Mouse (Mus musculus) leukemia stem cell, adult 10-12 weeks (primary cell): ENCODE measurements around the gene Kcnv2. TPM values are rescaled to one million over a fixed set of nuclear protein-coding genes. Genes with fewer than 3 reads are reported as not detected.

Source experiments
- polyA plus RNA-seq: library from polyadenylated mRNA; stranded (reverse); fragments of >175 nt; gene quantifications from 2 replicates; pipeline ENCODE4 v1.2.3, GENCODE M21; 2012; ENCODE audit warnings: low replicate concordance

Kcnv2 gene
- not detected in 2 replicates for polyA plus RNA-seq

DNA sequence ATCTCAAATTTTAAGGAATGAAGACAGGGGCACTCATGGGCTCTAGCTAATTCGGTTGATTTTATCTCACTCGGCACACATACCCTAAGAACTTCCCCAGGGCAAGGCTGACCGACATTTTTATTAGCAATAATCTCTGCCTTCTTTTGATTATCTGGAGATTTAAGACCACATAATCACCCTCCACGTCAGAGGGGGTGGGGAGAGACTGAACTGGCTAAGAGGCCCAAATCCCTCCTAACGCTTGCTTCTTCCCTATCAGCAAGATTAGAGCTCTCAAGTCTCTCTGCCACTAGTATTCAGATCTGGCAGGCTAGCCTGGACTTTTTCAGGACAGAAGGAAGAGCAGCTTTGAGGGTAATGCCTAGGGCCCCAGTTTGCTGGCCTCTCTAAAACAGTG is at the start of gene Kcnv2:
Gene Kcnv2, plus strand, starts transcription at position 308 of the 400 bp plus-strand sequence.

Other genes with a start within 250 kb of the Kcnv2 start
- gene Vldlr, start 106.1 kb upstream of the Kcnv2 start, polyA plus RNA-seq, result not detected in 2 replicates
- 27.3 and 38.1 TPM in 2 replicates for gene Pum3, start 107.2 kb downstream of the Kcnv2 start, polyA plus RNA-seq